Mouse (Mus musculus) limb, embryonic 13.5 days (tissue): Measurements from ENCODE around the gene Rack1. TPM values are rescaled to one million over a fixed set of nuclear protein-coding genes. Genes with fewer than 3 reads are reported as not detected.
"Not testable (repeated sequence)": the region's sequence is repeated elsewhere in the genome, so short reads cannot be mapped to it uniquely, and the experiment has no call there.

ENCODE experiments used
- ATAC-seq: fragments of 200-750 bp; cut with Nextera tagmentation; 2 replicates; pipeline ENCODE4 v1.8.0; 2017; ENCODE audit warnings: low read depth, moderate number of reproducible peaks, moderate TSS enrichment; ENCODE audit not compliant: low FRiP score
- H3K27ac ChIP-seq: fragments of 300-500 bp; sonication (generic); 2 replicates; pipeline ENCODE4 v1.5.1; 2015; ENCODE audit warnings: inconsistent platforms, mild to moderate bottlenecking, moderate library complexity
- H3K27me3 ChIP-seq: fragments of 300-500 bp; sonication (generic); 2 replicates; pipeline ENCODE4 v1.6.1; 2015; ENCODE audit warnings: mild to moderate bottlenecking, inconsistent platforms
- H3K36me3 ChIP-seq: fragments of 300-500 bp; sonication (generic); 2 replicates; pipeline ENCODE4 v1.6.1; 2015; ENCODE audit warnings: inconsistent platforms, mild to moderate bottlenecking, moderate library complexity
- H3K4me1 ChIP-seq: fragments of 300-500 bp; sonication (generic); 2 replicates; pipeline ENCODE4 v1.6.1; 2015; ENCODE audit warnings: inconsistent platforms
- H3K4me2 ChIP-seq: fragments of 300-500 bp; sonication (generic); replicated peaks from 2 replicates; pipeline ENCODE4 v1.6.1; 2015; ENCODE audit warnings: inconsistent platforms, mild to moderate bottlenecking, moderate library complexity
- H3K4me3 ChIP-seq: fragments of 300-500 bp; sonication (generic); 2 replicates; pipeline ENCODE4 v1.5.1; 2015; ENCODE audit warnings: moderate library complexity, mild to moderate bottlenecking, inconsistent platforms
- H3K9ac ChIP-seq: fragments of 300-500 bp; sonication (generic); 2 replicates; pipeline ENCODE4 v1.6.1; 2015; ENCODE audit warnings: mild to moderate bottlenecking, inconsistent platforms
- H3K9me3 ChIP-seq: fragments of 300-500 bp; sonication (generic); 2 replicates; pipeline ENCODE4 v1.6.1; 2016; ENCODE audit warnings: inconsistent platforms
- WGBS: fragments of 180-500 bp; shearing (Covaris S2); methylation state at CpG from one replicate; pipeline ENCODE4 v1.1.7; 2015; 5-methylcytosine and 5-hydroxymethylcytosine counted together
- polyA plus RNA-seq: library from polyadenylated mRNA; unstranded; fragments of >200 nt; fragmentation: Nextera tagmentation; extraction: Ambion mirVana; gene quantifications from 2 replicates; pipeline ENCODE4 v1.2.1, GENCODE M21; 2015

Gene Rack1
- polyA plus RNA-seq, 1 experiment from 2014 or later = 706 TPM

DNA sequence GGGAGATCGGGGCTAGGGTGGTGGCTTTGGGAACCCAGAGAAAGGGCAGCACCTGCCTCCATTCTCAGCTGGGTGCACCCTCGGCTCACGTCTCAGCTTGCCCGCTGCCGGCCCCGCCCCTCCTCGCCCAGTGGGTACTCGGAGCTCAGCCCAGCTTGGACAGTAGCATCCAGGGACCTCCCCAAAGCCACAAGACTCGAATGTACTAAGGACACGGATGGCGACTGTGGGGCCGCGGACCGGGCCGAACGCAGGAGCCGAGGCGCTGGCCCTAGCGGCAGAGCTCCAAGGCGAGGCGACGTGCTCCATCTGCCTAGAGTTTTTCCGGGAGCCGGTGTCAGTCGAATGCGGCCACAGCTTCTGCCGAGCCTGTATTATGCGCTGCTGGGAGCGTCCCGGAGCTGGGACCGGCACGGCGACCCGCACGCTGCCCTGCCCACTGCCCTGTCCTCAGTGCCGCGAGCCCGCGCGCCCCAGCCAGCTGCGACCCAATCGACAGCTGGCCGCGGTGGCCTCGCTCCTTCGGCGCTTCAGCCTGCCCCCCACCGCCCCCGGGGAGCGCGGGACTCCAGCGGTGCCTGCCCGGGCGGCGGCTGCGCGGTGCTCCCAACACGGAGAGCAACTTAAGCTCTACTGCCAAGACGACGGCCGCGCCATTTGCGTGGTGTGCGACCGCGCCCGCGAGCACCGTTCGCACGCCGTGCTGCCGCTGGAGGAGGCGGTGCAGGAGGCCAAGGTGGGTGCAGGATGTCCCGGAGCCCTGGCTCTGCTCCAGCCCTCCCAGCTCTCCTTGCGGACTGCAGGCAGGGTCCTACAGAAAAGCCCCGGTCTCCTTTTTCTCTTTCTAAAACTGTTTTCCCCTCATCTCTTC lies 37.4 kb downstream of the Rack1 start:
- Histone ChIP-seq H3K27me3 (peaks cover 22% of the 10 kb centered on the region), H3K4me1 (peaks cover 13% of the 10 kb centered on the region), H3K9me3 (no peaks in the 10 kb centered on the region), H3K9ac (peak overlapping the region; percentile 84), H3K36me3 (no peaks in the 10 kb centered on the region), H3K27ac (0 out of 2 replicates have a peak overlapping the region, but pooled peaks have one; percentile 28), H3K4me3 (peak overlapping the region; percentile 90), H3K4me2 (peak overlapping the region; percentile 90)
- 0% methylated on average over 70 of the region's 77 CpGs for WGBS
- peak; percentile 10 for ATAC-seq

DNA sequence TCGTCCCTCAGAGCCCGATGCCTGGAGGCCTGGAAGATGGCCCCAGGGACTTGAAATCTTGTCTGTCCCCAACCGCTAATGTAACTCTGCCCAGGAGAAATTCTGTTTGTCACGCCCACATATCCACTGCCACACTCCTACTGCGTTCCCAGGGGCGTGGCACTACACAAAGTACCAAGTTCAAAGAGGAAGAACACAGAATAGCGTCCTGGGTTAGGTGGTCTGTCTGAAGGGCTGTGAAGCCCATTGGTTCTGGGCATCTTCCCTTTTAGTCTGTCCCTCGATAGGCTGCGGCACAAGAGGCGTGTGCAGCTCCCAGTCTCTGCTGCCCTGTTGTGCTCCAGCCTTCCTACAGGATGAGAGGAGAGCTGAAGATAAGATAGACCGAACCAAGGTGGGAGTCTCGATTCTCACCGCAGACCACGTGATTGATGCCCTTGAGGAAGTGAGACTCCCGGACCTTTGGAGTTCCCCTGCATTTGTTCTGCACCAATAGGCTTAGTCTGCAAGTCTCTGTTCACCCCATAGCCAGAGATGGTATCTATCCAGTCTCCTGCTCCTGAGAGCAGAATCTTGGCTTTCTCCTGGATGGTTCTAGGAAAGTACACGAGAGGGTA lies 38.2 kb downstream of the Rack1 start:
- H3K36me3 ChIP-seq = no peaks in the 10 kb centered on the region
- no peak overlapping the region for H3K27ac ChIP-seq
- peak overlapping the region; percentile 90 for H3K4me3 ChIP-seq
- peaks cover 22% of the 10 kb centered on the region for H3K27me3 ChIP-seq
- H3K9ac ChIP-seq = peak overlapping the region; percentile 84
- ATAC-seq = 0 out of 2 replicates have a peak, but pooled peaks have one; percentile 14
- H3K9me3 ChIP-seq = no peaks in the 10 kb centered on the region
- H3K4me2 ChIP-seq = peak overlapping the region; percentile 90
- 3% methylated on average over 16 of the region's 16 CpGs for WGBS
- H3K4me1 ChIP-seq = peaks cover 13% of the 10 kb centered on the region

DNA sequence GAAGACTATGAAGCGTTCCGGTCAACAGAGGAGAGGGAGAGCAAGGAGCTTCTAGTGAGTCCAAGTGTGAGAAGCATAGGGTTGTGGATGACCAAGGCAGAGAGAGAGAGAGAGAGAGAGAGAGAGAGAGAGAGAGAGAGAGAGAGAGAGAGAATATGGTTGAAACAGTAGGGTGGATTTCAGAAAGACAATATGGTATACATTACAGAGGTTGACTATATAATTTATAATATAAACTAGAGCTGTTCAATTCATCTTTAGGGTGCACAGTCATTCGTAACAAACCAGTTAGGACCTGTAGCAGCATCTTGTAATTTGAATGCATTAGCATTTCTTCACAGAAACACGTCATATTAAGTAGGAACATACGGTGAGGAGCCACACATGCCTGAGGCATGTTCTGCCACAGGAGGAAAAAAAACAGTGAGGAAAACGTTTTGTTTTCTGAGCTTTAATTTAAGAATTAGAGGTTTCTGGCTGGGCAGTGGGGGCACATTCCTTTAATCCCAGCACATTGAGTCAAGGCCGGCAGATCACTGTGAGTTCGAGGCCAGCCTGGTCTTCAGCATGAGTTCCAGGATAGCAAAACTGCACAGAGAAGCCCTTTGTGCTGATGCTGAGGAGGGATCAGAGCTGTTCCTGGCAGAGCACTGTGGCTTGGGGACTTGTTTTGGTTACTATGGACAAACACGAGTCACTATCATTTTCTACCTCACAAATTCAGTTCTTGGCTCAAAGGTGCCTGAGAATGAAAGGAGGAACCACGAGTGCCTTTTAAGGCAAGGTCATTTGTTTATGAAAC lies 38.9 kb downstream of the Rack1 start:
- Histone ChIP-seq H3K4me1 (peaks cover 13% of the 10 kb centered on the region), H3K9me3 (no peaks in the 10 kb centered on the region), H3K36me3 (no peaks in the 10 kb centered on the region), H3K27me3 (peaks cover 22% of the 10 kb centered on the region), H3K4me3 (peak overlapping the region; percentile 90), H3K9ac (peak overlapping the region; percentile 84; the same call in 1 of the 2 replicates), H3K27ac (no peak overlapping the region), H3K4me2 (peak overlapping the region; percentile 90)
- no peak for ATAC-seq
- WGBS = 66% methylated on average over 10 of the region's 10 CpGs

DNA sequence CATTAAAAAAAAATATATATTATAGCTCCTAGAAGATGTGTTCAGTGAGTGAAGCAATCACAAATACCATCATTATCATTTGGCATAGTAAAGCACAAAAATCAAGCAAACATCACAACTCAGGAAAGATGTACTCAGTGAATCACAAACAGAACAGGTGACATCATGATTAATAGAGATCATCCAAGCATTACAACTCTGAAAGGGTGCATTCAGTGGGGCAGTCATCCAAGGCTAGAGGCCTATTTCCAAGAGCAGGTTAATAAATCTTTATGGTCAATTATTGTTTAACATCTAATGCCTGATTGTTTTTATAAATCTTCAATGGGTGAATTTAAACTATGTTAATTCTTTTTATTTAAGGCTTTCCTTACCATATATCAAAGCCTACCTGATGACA lies 40.7 kb downstream of the Rack1 start:
- ATAC-seq = no peak
- H3K4me3 ChIP-seq = no peak overlapping the region
- peaks cover 26% of the 10 kb centered on the region for H3K27me3 ChIP-seq
- no peak overlapping the region for H3K9ac ChIP-seq
- H3K36me3 ChIP-seq = no peaks in the 10 kb centered on the region
- peaks cover 13% of the 10 kb centered on the region for H3K4me1 ChIP-seq
- H3K4me2 ChIP-seq = no peak overlapping the region
- H3K27ac ChIP-seq = no peak overlapping the region
- no peaks in the 10 kb centered on the region for H3K9me3 ChIP-seq

DNA sequence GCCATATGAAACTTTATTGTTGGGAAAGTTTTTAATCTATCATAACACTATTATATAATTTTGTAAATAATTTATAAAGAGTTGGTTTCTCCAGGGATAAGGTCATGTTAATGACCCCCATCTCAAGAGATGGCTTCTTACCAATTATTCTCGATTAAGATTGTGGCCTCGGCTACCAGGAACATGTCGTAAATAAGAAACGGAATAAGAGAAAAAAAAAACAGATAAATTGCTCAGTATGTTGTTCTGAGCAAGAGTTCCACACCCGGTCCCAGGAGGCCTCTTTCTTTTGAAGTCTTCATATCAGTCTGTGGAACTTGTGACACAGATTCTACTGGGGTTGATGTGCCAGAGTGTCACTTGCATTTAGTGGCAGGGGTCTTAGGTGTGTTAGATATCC lies 41.1 kb downstream of the Rack1 start:
- Histone ChIP-seq H3K4me3 (no peak overlapping the region), H3K4me1 (peaks cover 13% of the 10 kb centered on the region), H3K4me2 (no peak overlapping the region), H3K9me3 (no peaks in the 10 kb centered on the region), H3K36me3 (no peaks in the 10 kb centered on the region), H3K27me3 (peaks cover 23% of the 10 kb centered on the region), H3K27ac (no peak overlapping the region), H3K9ac (no peak overlapping the region)
- no peak for ATAC-seq
- 80% methylated on average over 5 of the region's 5 CpGs for WGBS

DNA sequence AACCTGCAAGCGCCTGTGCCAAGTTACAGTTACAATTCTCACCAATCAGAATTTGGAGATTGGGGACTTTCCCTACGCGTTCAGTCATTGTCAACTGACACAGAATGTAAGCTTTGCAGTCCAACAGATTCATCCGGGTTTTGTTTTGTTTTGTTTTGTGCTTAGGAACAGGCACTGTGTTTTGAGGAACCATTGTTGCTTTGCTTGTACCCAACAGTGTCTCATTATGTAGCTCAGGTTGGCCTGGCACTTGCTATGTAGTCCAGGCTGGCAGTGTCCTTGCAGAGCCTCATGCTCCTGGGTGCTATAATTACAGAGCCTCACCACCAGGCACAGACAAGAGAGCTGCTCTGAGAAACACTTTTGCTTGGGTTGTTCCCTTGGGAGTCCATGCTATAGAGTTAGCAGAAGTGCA lies 42.3 kb downstream of the Rack1 start:
- H3K27me3 ChIP-seq = peaks cover 13% of the 10 kb centered on the region
- H3K36me3 ChIP-seq = no peaks in the 10 kb centered on the region
- H3K4me3 ChIP-seq = no peak overlapping the region
- ATAC-seq = no peak
- no peaks in the 10 kb centered on the region for H3K9me3 ChIP-seq
- H3K27ac ChIP-seq = no peak overlapping the region
- no peak overlapping the region for H3K9ac ChIP-seq
- H3K4me1 ChIP-seq = 0 out of 2 replicates have a peak, but pooled peaks cover 8% of the 10 kb centered on the region
- H3K4me2 ChIP-seq = no peak overlapping the region
- WGBS = 87% methylated on average over 4 of the region's 4 CpGs

DNA sequence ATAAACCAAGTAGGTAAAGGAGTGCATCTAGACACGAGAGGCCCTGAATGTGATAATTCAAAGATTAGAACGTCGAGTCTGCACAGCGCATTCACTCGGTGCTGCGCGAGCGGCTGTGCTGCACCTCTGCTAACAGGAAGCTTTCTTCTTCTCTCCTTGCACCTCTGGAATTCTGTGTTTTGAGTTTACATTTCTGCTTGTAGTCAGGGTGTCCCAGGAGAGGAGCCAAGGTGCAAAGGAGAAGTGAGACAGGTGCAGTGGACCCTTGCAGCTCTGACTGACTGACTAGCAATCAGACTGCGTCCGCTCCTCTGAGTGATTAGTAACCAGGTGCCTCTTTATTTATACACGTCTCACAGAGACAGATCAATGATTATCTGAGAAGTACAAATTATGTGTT lies 43.1 kb downstream of the Rack1 start:
- Histone ChIP-seq H3K27ac (no peak overlapping the region), H3K27me3 (peaks cover 14% of the 10 kb centered on the region), H3K4me2 (no peak overlapping the region), H3K36me3 (no peaks in the 10 kb centered on the region), H3K9ac (no peak overlapping the region), H3K4me3 (no peak overlapping the region), H3K9me3 (no peaks in the 10 kb centered on the region), H3K4me1 (0 out of 2 replicates have a peak, but pooled peaks cover 6% of the 10 kb centered on the region)
- no peak for ATAC-seq
- WGBS = 82% methylated on average over 11 of the region's 11 CpGs

DNA sequence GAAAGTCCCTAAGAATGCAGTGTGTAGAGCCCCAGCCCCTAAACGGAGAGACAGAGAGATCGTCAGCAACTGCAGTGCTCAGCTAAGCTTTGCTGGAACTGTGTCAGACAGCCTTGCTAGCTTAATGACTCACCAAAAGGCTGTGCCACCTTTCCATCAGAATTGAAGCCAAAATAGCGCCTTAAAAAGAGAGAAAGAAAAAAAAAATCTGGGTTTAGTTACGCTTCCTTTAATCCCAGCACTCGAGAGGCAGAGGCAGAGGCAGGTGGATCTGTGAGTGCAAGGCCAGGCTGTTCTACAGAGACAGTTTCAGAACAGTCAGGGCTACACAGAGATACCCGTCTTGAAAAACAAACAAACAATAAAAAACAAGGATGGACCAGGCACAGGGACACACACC lies 44.2 kb downstream of the Rack1 start:
- Histone ChIP-seq H3K4me1 (no peaks in the 10 kb centered on the region), H3K36me3 (no peaks in the 10 kb centered on the region), H3K4me3 (no peak overlapping the region), H3K9me3 (no peaks in the 10 kb centered on the region), H3K4me2 (no peak overlapping the region), H3K9ac (no peak overlapping the region), H3K27me3 (peaks cover 17% of the 10 kb centered on the region), H3K27ac (no peak overlapping the region)
- ATAC-seq = no peak
- 57% methylated on average over 6 of the region's 6 CpGs for WGBS

DNA sequence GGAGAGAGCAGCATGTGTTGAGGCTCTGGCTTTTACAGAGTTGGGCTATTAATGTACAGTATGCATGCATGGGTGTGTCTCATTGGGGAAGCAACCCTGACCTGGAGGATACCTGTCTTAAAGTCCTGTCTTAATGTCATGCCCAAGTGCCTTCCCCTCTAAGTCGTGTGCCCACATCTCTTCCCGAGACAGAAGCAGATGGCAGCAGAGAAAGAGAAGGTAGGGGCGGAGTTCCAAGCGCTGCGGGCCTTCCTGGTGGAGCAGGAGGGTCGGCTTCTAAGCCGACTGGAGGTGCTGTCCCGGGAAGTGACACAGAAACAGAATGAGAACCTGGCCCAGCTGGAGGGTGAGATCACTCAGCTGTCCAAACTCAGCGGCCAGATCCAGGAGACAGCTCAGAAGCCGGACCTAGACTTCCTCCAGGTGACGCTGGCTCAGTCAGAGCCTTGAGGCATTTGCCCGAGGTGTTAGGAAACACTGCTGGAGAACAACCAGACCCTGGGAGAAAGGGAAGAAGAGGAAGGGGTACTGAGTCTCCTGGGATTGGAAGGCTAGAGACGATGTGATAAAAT lies 45.2 kb downstream of the Rack1 start:
- 21% methylated on average over 13 of the region's 13 CpGs for WGBS
- Histone ChIP-seq H3K4me3 (no peak overlapping the region), H3K27ac (no peak overlapping the region), H3K36me3 (no peaks in the 10 kb centered on the region), H3K27me3 (peaks cover 22% of the 10 kb centered on the region), H3K9me3 (no peaks in the 10 kb centered on the region), H3K9ac (no peak overlapping the region), H3K4me2 (no peak overlapping the region; the same call in 1 of the 2 replicates), H3K4me1 (no peaks in the 10 kb centered on the region)
- ATAC-seq = no peak

DNA sequence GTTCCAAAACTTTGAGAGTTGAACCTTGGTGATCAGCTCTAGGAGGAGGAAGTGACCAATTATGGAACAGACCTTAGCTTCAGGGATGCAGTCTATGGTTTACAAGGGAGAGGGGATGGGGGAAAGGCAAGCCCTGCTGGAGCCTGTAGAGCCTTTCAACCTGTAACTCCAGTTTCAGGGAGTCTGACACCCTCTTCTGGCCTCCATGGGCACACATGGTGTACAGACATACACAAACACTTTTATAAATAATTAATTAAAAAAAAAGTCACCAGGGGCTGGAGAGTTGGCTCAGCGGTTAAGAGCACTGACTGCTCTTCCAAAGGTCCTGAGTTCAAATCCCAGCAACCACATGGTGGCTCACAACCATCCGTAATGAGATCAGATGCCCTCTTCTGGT lies 46.2 kb downstream of the Rack1 start:
- ATAC-seq, H3K4me3 ChIP-seq, H3K9me3 ChIP-seq, H3K4me2 ChIP-seq, H3K9ac ChIP-seq, H3K4me1 ChIP-seq, H3K36me3 ChIP-seq, H3K27ac ChIP-seq: not testable (repeated sequence)
- 82% methylated on average over 2 of the region's 2 CpGs for WGBS
- H3K27me3 ChIP-seq = peaks cover 22% of the 10 kb centered on the region

DNA sequence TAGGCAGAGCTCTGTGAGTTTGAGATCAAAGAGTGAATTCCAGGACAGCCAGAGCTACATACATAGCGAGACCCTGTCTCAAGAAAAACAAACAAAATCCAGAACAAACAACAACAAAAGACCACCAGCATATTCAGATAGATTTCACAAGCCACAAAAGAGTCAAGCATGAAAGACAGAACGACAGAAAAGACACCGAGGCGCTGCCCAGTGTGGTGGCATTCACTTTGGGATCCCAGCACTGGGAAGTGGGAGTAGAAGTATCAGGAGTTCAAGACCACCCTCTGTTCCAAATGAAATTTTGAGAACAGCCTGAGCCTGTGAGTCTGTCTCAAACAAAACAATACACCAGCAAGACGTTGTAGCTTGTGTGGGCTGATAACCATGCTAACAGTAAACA lies 46.7 kb downstream of the Rack1 start:
- Histone ChIP-seq H3K9me3 (no peaks in the 10 kb centered on the region), H3K36me3 (no peaks in the 10 kb centered on the region), H3K27ac (no peak overlapping the region), H3K4me3 (no peak overlapping the region), H3K27me3 (peaks cover 22% of the 10 kb centered on the region), H3K4me2 (no peak overlapping the region), H3K4me1 (no peaks in the 10 kb centered on the region), H3K9ac (no peak overlapping the region)
- no peak for ATAC-seq
- 71% methylated on average over 5 of the region's 5 CpGs for WGBS

DNA sequence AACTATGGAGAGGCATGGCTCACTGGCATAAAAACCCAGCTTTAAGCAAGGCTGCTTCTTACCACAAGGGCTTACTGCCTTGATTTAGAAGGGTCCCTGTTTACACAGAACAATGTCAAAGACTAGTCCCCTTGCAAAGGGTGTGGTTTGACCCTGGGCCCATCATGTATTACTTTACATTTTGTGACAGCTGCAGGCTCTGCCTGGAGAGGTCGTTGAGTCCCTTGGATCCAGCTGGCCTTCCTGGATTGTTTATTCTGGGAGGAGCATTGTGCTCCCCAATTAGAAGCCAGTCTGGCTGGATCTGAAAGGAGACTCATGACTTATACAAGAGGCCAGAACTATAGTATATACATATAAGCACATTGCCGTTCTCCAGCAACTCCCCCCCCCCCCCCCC lies 50.1 kb downstream of the Rack1 start:
- Histone ChIP-seq H3K4me3 (no peak overlapping the region), H3K36me3 (no peaks in the 10 kb centered on the region), H3K27me3 (peaks cover 19% of the 10 kb centered on the region), H3K27ac (no peak overlapping the region), H3K4me2 (no peak overlapping the region), H3K9ac (no peak overlapping the region), H3K4me1 (peaks cover 20% of the 10 kb centered on the region), H3K9me3 (no peaks in the 10 kb centered on the region)
- WGBS = 44% methylated on average over 2 of the region's 2 CpGs
- no peak for ATAC-seq
